Mouse (Mus musculus): ENCODE measurements around the gene Slc35a5. TPM values are rescaled to one million over a fixed set of nuclear protein-coding genes. Genes with fewer than 3 reads are reported as not detected.

Slc35a5 gene
- 40.0 and 40.8 TPM in 2 replicates for polyA plus RNA-seq (2012; rRNA removed)

DNA sequence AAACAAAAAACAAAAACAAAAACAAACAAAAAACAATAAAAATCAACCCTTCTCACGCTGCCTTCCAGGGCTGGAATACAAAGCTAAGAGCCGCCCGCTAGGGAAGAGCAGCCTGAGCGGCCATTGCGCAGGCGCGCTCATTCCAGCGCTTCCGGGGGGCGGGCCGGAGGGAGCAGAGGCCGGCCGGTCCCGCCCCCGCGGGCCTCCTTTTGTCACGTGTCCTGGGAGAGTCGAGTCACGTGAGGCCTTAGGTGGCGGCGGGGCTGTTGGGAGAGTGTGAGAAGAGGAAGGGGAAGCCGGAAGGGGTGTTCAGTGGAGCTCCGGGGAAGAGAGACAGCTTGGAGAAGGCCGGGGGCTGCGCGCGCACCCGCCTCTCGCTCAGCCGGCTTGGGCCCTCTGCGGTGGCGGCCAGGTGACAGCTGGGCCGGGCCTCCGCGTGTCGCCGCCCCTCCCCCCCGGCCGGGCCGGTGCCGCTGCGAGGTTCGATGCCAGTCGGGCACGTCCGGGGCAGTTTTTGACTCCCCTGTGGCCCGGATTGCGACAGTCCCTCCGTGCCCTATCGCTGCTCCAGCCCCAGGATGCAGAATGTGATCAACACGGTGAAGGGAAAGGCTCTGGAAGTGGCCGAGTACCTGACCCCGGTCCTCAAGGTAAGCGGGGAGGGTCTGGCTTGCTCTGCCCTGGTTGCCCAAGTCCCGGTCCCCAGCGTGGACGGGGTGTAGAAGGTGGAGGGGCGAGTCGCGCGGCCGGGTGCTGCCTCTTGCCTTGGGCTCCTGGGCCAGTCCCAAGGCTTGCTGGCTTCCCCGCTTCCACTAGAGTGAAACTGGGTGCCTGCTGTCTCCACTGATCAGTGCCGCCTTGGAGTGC lies at the start of gene Slc35a5, which contains the start of gene Atg3:
Gene Slc35a5 (minus strand): TSS at position 185 of the 867 bp plus-strand sequence.
Gene Atg3 (plus strand): TSS at position 264 of the 867 bp plus-strand sequence.
- no peak for TF ChIP-seq CTCF (IDR thresholded peaks at IDR 0.05; ENCODE audit: borderline replicate concordance, insufficient read depth, low read depth, low read length)
- TF ChIP-seq POLR2A (IDR thresholded peaks at IDR 0.05; ENCODE audit: borderline replicate concordance, insufficient read depth, low read length) = peak; percentile 73; the same call in 1 of the 2 replicates
- Histone ChIP-seq H3K27ac (ENCODE audit: insufficient read depth, low read length) (peak within 1 kb of the TSS; percentile 69), H3K27me3 (ENCODE audit: control insufficient read depth, insufficient read depth, low read length) (no peaks in the 10 kb centered on the region), H3K4me3 (replicated peaks; ENCODE audit: insufficient read depth, low read depth, low read length) (peak within 1 kb of the TSS; percentile 70), H3K4me1 (ENCODE audit: control insufficient read depth, insufficient read depth, low read length) (no peaks in the 10 kb centered on the region)
- WGBS = under 1% methylated on average over 63 of the region's 64 CpGs
- DNase-seq = peak; percentile 94 to 95

DNA sequence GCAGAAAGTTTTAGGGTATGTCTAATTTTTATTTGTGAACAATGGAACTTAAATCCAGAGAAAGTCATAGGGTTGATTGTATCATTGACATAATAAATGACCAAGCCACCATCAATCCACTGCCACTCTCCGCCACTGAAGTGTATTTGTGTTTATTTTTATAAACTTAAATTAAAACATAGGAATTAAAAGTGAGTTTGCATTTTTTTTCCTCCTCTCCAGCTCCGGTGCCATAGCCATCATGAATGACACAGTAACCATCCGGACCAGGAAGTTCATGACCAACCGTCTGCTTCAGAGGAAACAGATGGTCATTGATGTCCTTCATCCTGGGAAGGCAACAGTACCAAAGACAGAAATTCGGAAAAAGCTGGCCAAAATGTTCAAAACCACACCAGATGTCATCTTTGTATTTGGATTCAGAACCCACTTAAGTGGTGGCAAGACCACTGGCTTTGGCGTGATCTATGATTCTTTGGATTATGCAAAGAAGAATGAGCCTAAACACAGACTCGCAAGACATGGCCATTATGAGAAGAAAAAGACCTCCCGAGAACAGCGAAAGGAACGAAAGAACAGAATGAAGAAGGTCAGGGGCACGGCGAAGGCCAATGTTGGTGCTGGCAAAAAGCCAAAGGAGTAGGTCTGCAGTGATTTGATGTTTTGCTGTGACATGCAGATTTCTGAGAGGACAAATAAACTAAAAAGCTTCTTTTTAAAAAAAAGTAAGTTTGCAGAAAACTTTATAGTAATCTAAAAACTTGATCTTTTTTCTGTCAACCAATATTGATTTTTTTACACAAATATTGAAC lies 46.6 kb upstream of the Slc35a5 start:
- 20% methylated on average over 12 of the region's 12 CpGs for WGBS

DNA sequence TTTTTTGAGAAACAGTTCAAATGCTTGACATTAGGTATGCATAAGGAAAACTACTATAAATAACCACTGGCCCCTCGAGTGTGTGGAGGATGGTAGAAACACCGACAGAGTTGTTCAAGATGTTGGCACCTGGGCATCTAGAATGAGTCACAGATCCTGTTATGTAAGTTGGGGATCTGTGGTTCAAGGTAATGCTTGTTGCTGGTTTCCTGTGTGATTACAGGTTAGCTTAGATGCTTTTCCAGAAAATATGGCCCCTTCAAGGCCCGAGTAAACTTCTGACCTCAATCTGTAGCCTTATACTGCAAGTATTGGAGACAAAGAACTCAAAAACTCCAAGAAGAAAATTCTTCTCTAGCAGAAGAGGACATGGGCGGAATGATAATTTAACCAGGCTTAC lies 45.9 kb upstream of the Slc35a5 start:
- TF ChIP-seq POLR2A (IDR thresholded peaks at IDR 0.05; ENCODE audit: borderline replicate concordance, insufficient read depth, low read length) = no peak
- no peak for TF ChIP-seq CTCF (IDR thresholded peaks at IDR 0.05; ENCODE audit: borderline replicate concordance, insufficient read depth, low read depth, low read length)
- H3K27ac ChIP-seq (ENCODE audit: insufficient read depth, low read length) = no peak overlapping the region
- 64% methylated on average over 4 of the region's 4 CpGs for WGBS

More for the DNA sequence above, 46.6 kb upstream of the Slc35a5 start:
- TF ChIP-seq CTCF (IDR thresholded peaks at IDR 0.05; ENCODE audit: borderline replicate concordance, insufficient read depth, low read depth, low read length) (no peak), POLR2A (IDR thresholded peaks at IDR 0.05; ENCODE audit: borderline replicate concordance, insufficient read depth, low read length) (no peak)
- no peak overlapping the region for H3K4me3 ChIP-seq (replicated peaks; ENCODE audit: insufficient read depth, low read depth, low read length)
- H3K27ac ChIP-seq (ENCODE audit: insufficient read depth, low read length) = no peak overlapping the region
- H3K4me1 ChIP-seq (ENCODE audit: control insufficient read depth, insufficient read depth, low read length) = peaks cover 2% of the 10 kb centered on the region; the same call in 1 of the 2 replicates
- no peaks in the 10 kb centered on the region for H3K27me3 ChIP-seq (ENCODE audit: control insufficient read depth, insufficient read depth, low read length)
- peak; percentile 20 to 39 for DNase-seq

DNA sequence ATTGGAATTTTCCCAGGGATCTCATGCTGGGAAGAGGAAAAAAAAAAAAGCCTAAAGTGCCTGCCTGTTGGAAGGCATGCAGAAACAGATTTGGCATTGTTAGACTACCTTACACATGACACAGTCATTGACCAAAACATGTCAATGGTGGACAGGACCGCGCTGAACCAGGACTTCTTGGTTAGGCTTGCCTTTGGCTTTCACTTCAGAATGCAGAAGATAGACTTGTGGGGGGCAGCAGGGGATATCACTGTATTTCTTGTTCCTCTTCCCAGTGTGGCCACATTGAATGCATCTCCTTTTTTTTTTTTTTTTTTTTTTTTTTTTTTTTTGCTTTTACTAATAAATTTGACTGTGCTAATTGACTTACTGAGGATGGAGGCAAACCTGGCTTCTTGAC lies 42.9 kb upstream of the Slc35a5 start:
- Histone ChIP-seq H3K4me3 (replicated peaks; ENCODE audit: insufficient read depth, low read depth, low read length) (no peak overlapping the region), H3K27me3 (ENCODE audit: control insufficient read depth, insufficient read depth, low read length) (no peaks in the 10 kb centered on the region), H3K27ac (ENCODE audit: insufficient read depth, low read length) (no peak overlapping the region), H3K4me1 (ENCODE audit: control insufficient read depth, insufficient read depth, low read length) (peaks cover 2% of the 10 kb centered on the region; the same call in 1 of the 2 replicates)
- no peak for TF ChIP-seq POLR2A (IDR thresholded peaks at IDR 0.05; ENCODE audit: borderline replicate concordance, insufficient read depth, low read length)
- TF ChIP-seq CTCF (IDR thresholded peaks at IDR 0.05; ENCODE audit: borderline replicate concordance, insufficient read depth, low read depth, low read length) = no peak
- peak in 1 of 2 experiments; percentile 55 for DNase-seq
- 7% methylated on average over 2 of the region's 2 CpGs for WGBS

More for the DNA sequence above, 45.9 kb upstream of the Slc35a5 start:
- peak in 1 of 2 experiments; percentile 12 for DNase-seq
- H3K27me3 ChIP-seq (ENCODE audit: control insufficient read depth, insufficient read depth, low read length) = no peaks in the 10 kb centered on the region
- H3K4me1 ChIP-seq (ENCODE audit: control insufficient read depth, insufficient read depth, low read length) = peaks cover 2% of the 10 kb centered on the region; the same call in 1 of the 2 replicates
- no peak overlapping the region for H3K4me3 ChIP-seq (replicated peaks; ENCODE audit: insufficient read depth, low read depth, low read length)

DNA sequence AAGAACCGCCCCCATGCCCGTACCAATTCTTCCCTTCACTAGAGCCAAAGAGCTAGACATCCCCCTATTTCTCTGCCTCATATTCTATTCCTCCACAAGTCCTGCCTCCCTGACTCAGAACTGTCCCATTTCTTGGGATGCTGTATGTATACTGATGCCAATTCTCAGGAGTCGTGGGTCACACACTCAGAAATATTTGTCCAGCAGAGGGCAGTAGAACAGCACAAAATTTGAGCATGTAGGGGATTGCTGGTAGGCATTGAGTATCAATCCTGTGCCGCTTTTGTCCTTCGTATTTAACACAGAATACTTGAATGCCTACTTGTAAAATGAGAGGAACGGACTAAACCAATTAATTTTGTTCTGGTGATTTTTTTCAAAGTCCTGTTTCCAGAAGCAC lies 38.3 kb upstream of the Slc35a5 start:
- DNase-seq = peak; percentile 48 to 70
- Histone ChIP-seq H3K27ac (ENCODE audit: insufficient read depth, low read length) (no peak overlapping the region), H3K4me1 (ENCODE audit: control insufficient read depth, insufficient read depth, low read length) (peaks cover 2% of the 10 kb centered on the region; the same call in 1 of the 2 replicates), H3K4me3 (replicated peaks; ENCODE audit: insufficient read depth, low read depth, low read length) (no peak overlapping the region), H3K27me3 (ENCODE audit: control insufficient read depth, insufficient read depth, low read length) (no peaks in the 10 kb centered on the region)
- 33% methylated on average over 6 of the region's 6 CpGs for WGBS
- TF ChIP-seq CTCF (IDR thresholded peaks at IDR 0.05; ENCODE audit: borderline replicate concordance, insufficient read depth, low read depth, low read length) (peak; percentile 70), POLR2A (IDR thresholded peaks at IDR 0.05; ENCODE audit: borderline replicate concordance, insufficient read depth, low read length) (no peak)

DNA sequence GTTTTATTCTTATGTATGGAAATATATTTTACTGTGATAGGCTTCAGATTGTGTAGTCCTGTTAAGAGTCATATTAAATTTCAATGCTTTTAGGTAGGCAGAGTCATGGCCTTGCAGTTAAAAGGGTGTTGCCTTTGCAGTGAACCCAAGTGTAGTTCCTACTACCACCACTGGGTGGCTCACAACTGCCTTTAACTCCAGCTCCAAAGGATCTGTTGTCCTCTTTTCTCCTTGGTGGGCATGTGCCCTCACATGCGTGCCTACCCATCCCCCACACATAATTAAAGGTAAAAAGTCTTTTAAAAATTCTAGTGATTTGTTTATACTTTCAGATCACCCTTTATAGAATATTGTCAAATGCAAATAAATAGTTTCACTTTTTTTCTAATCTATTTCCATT lies 34.1 kb upstream of the Slc35a5 start:
- no peak for TF ChIP-seq POLR2A (IDR thresholded peaks at IDR 0.05; ENCODE audit: borderline replicate concordance, insufficient read depth, low read length)
- TF ChIP-seq CTCF (IDR thresholded peaks at IDR 0.05; ENCODE audit: borderline replicate concordance, insufficient read depth, low read depth, low read length) = peak; percentile 80; the same call in 1 of the 2 replicates
- Histone ChIP-seq H3K27me3 (ENCODE audit: control insufficient read depth, insufficient read depth, low read length) (no peaks in the 10 kb centered on the region), H3K4me1 (ENCODE audit: control insufficient read depth, insufficient read depth, low read length) (no peaks in the 10 kb centered on the region), H3K27ac (ENCODE audit: insufficient read depth, low read length) (no peak overlapping the region), H3K4me3 (replicated peaks; ENCODE audit: insufficient read depth, low read depth, low read length) (no peak overlapping the region)
- peak; percentile 70 to 74 for DNase-seq
- WGBS = 0% methylated on average over 1 of the region's 1 CpGs

DNA sequence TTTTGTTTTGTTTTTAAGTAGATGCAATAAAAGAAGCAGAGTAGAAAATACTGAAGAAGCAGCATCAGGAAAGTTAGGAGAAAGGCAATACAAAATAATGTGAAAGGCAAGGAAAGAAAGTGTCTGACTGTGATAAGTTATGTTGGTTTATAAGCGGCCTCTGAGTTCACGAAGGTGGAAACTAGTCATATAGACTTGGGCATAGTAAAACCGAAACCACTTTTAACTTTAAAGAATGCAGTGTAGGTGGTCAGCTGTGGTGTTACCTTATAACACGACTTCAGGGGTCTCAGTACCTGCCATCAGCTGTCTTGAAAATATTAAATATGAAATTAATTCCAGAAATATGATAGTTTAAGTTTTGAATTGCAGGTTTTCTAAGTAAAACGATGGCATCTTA lies 23.3 kb upstream of the Slc35a5 start:
- H3K27me3 ChIP-seq (ENCODE audit: control insufficient read depth, insufficient read depth, low read length) = no peaks in the 10 kb centered on the region
- no peak overlapping the region for H3K27ac ChIP-seq (ENCODE audit: insufficient read depth, low read length)
- TF ChIP-seq POLR2A (IDR thresholded peaks at IDR 0.05; ENCODE audit: borderline replicate concordance, insufficient read depth, low read length) = no peak
- no peak for TF ChIP-seq CTCF (IDR thresholded peaks at IDR 0.05; ENCODE audit: borderline replicate concordance, insufficient read depth, low read depth, low read length)
- DNase-seq = no peak
- H3K4me1 ChIP-seq (ENCODE audit: control insufficient read depth, insufficient read depth, low read length) = no peaks in the 10 kb centered on the region
- no peak overlapping the region for H3K4me3 ChIP-seq (replicated peaks; ENCODE audit: insufficient read depth, low read depth, low read length)
- WGBS = 93% methylated on average over 5 of the region's 5 CpGs
